Mouse (Mus musculus): ENCODE results near the gene Iqcj. TPM values are rescaled to one million over a fixed set of nuclear protein-coding genes. Genes with fewer than 3 reads are reported as not detected.

Gene Iqcj
- not detected in 2 replicates for polyA plus RNA-seq (2012; rRNA removed)

DNA sequence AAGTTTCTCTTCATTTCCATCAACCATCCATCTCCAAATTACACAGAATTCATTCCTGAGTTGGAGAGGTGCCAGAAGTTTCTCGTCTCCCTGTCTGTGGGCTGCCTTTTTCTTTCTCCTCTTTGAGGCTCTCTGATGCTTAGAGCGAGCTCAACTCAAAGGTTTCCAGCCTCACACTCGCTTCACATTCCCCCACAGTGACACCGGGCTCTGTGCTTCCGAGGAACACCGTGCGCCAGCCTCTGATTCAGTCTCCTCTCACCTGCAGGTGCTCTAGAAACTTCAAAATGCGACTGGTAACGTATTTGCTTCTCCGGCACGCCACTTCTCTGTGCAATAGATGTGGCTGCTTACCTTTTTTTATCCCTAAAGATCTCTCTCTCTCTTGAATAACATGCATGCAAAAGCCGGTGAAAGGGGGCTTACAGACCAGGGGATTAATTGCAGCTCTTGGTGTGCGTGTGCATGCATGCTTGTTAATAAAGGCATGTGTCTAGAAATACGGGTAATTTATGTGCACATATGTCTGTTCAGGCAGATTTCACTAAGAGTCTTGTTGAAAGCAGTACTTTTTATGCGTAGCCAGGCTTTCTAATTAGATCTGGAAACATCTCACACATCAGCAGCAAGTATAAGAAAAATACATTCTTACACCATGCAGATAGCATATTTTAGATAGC is at the start of gene Iqcj, which contains the start of gene Iqschfp:
Gene Iqcj (plus strand): TSS at position 195 of the 680 bp plus-strand sequence.
Gene Iqschfp (plus strand): TSS at position 207 of the 680 bp plus-strand sequence.

DNA sequence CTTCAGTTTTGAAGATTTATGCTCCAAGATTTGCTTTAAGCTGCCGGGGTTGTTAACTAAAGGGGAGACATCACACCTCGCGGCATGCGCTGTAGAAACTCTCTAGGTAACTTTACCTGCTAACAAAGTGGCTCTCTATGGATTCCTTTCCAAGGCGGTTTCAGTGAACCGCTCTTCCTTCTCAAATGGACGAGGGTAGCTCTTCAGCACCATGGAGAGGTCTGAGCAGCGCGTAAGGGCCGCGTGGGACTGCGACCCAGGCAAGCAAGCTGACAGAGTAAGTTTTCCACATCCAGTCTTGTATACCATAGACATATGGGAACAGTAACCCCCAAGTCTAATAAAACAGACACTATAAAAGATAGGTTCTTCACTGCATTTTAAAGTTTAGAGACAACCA is 172.7 kb downstream of the Iqcj start, which contains the start of gene Schip1:
Gene Schip1 (plus strand): TSS at position 72 of the 400 bp plus-strand sequence.

Other genes with a start within 250 kb of the Iqcj start
- not detected in 2 replicates for gene Iqschfp, start within 50 bp of the Iqcj start, polyA plus RNA-seq (2012; rRNA removed)
- 1.3 and 1.6 TPM in 2 replicates for gene Schip1, start 172.6 kb downstream of the Iqcj start, polyA plus RNA-seq (2012; rRNA removed)